Mouse (Mus musculus) kidney, embryonic 15.5 days (tissue): ENCODE measurements around the gene Olfr126. TPM values are rescaled to one million over a fixed set of nuclear protein-coding genes. Genes with fewer than 3 reads are reported as not detected.

ENCODE experiments used
- ATAC-seq: fragments of 200-750 bp; cut with Nextera tagmentation; replicated peaks from 2 replicates; pipeline ENCODE4 v1.8.0; 2017; ENCODE audit warnings: moderate TSS enrichment; ENCODE audit not compliant: low FRiP score
- H3K27ac ChIP-seq: fragments of 300-500 bp; sonication (generic); 2 replicates; pipeline ENCODE4 v1.5.1; 2015; ENCODE audit warnings: mild to moderate bottlenecking, inconsistent platforms
- H3K27me3 ChIP-seq: fragments of 300-500 bp; sonication (generic); 2 replicates; pipeline ENCODE4 v1.6.1; 2015; ENCODE audit warnings: inconsistent platforms
- H3K36me3 ChIP-seq: fragments of 300-500 bp; sonication (generic); 2 replicates; pipeline ENCODE4 v1.6.1; 2015; ENCODE audit warnings: inconsistent platforms
- H3K4me1 ChIP-seq: fragments of 300-500 bp; sonication (generic); 2 replicates; pipeline ENCODE4 v1.6.1; 2015; ENCODE audit warnings: inconsistent platforms
- H3K4me2 ChIP-seq: fragments of 300-500 bp; sonication (generic); 2 replicates; pipeline ENCODE4 v1.6.1; 2015; ENCODE audit warnings: moderate library complexity, mild to moderate bottlenecking, inconsistent platforms
- H3K4me3 ChIP-seq: fragments of 300-500 bp; sonication (generic); replicated peaks from 2 replicates; pipeline ENCODE4 v1.5.1; 2015; ENCODE audit warnings: mild to moderate bottlenecking, inconsistent platforms
- H3K9ac ChIP-seq: fragments of 300-500 bp; sonication (generic); 2 replicates; pipeline ENCODE4 v1.6.1; 2015; ENCODE audit warnings: mild to moderate bottlenecking, inconsistent platforms
- H3K9me3 ChIP-seq: fragments of 300-500 bp; sonication (generic); replicated peaks from 2 replicates; pipeline ENCODE4 v1.6.1; 2016; ENCODE audit warnings: inconsistent platforms
- WGBS: fragments of 180-500 bp; shearing (Covaris S2); methylation state at CpG from one replicate; pipeline ENCODE4 v1.1.7; 2015; ENCODE audit warnings: mixed read lengths; 5-methylcytosine and 5-hydroxymethylcytosine counted together
- polyA plus RNA-seq: library from polyadenylated mRNA; unstranded; fragments of >200 nt; fragmentation: Nextera tagmentation; extraction: Ambion mirVana; gene quantifications from 2 replicates; pipeline ENCODE4 v1.2.1, GENCODE M21; 2015

The Olfr126 gene
- not detected in 2 replicates for polyA plus RNA-seq

- Histone ChIP-seq H3K27ac (no peak within 1 kb of the TSS), H3K4me3 (no peak within 1 kb of the TSS), H3K4me2 (no peak within 1 kb of the TSS), H3K27me3 (no peaks in the 10 kb centered on the region), H3K9ac (no peak within 1 kb of the TSS), H3K9me3 (no peaks in the 10 kb centered on the region), H3K4me1 (no peaks in the 10 kb centered on the region), H3K36me3 (no peaks in the 10 kb centered on the region)
- no peak for ATAC-seq
Measured at GRCm38 (mm10) chr17:37847183-37847582, at the start of gene Olfr126. Olfr126 (plus strand) TSS chr17:37847483.

- Histone ChIP-seq H3K36me3 (no peaks in the 10 kb centered on the region), H3K4me2 (no peak within 1 kb of the TSS), H3K4me3 (no peak within 1 kb of the TSS), H3K9ac (no peak within 1 kb of the TSS), H3K27me3 (no peaks in the 10 kb centered on the region), H3K27ac (no peak within 1 kb of the TSS), H3K9me3 (no peaks in the 10 kb centered on the region), H3K4me1 (no peaks in the 10 kb centered on the region)
- ATAC-seq, result no peak
- WGBS, result 88% methylated on average over 3 of the region's 3 CpGs
Measured at GRCm38 (mm10) chr17:37799588-37799987, 47.7 kb upstream of the Olfr126 start, which contains the start of gene Olfr124. Olfr124 (plus strand) TSS chr17:37799888.

- H3K9ac ChIP-seq, result no peak within 1 kb of the TSS
- no peak within 1 kb of the TSS for H3K4me2 ChIP-seq
- no peak for ATAC-seq
- no peaks in the 10 kb centered on the region for H3K4me1 ChIP-seq
- H3K36me3 ChIP-seq, result no peaks in the 10 kb centered on the region
- no peaks in the 10 kb centered on the region for H3K27me3 ChIP-seq
- no peaks in the 10 kb centered on the region for H3K9me3 ChIP-seq
- H3K27ac ChIP-seq, result no peak within 1 kb of the TSS
- H3K4me3 ChIP-seq, result no peak within 1 kb of the TSS
Measured at GRCm38 (mm10) chr17:37832649-37833048, 14.6 kb upstream of the Olfr126 start, which contains the start of gene Olfr125. Olfr125 (plus strand) TSS chr17:37832949.

- 72% methylated on average over 2 of the region's 2 CpGs for WGBS
- no peaks in the 10 kb centered on the region for H3K36me3 ChIP-seq
- no peak for ATAC-seq
- no peaks in the 10 kb centered on the region for H3K9me3 ChIP-seq
- H3K4me3 ChIP-seq, result no peak overlapping the region
- no peak overlapping the region for H3K9ac ChIP-seq
- no peaks in the 10 kb centered on the region for H3K27me3 ChIP-seq
- H3K27ac ChIP-seq, result no peak overlapping the region
- no peak overlapping the region for H3K4me2 ChIP-seq
- no peaks in the 10 kb centered on the region for H3K4me1 ChIP-seq
Measured at GRCm38 (mm10) chr17:37863901-37864300, 16.6 kb downstream of the Olfr126 start.

GRCm38 (mm10) chr17:37869676-37870205, 22.5 kb downstream of the Olfr126 start:
- Histone ChIP-seq H3K9me3 (no peaks in the 10 kb centered on the region), H3K4me3 (no peak overlapping the region), H3K27me3 (no peaks in the 10 kb centered on the region), H3K4me1 (no peaks in the 10 kb centered on the region), H3K27ac (no peak overlapping the region), H3K9ac (no peak overlapping the region), H3K36me3 (no peaks in the 10 kb centered on the region), H3K4me2 (no peak overlapping the region)
- ATAC-seq, result no peak
- 26% methylated on average over 8 of the region's 8 CpGs for WGBS

GRCm38 (mm10) chr17:37873830-37874229, 26.5 kb downstream of the Olfr126 start:
- Histone ChIP-seq H3K4me1 (no peaks in the 10 kb centered on the region), H3K36me3 (no peaks in the 10 kb centered on the region), H3K4me3 (no peak overlapping the region), H3K4me2 (no peak overlapping the region), H3K27ac (no peak overlapping the region), H3K9me3 (no peaks in the 10 kb centered on the region), H3K9ac (no peak overlapping the region), H3K27me3 (no peaks in the 10 kb centered on the region)
- 84% methylated on average over 3 of the region's 3 CpGs for WGBS
- no peak for ATAC-seq

- no peaks in the 10 kb centered on the region for H3K9me3 ChIP-seq
- no peaks in the 10 kb centered on the region for H3K4me1 ChIP-seq
- H3K36me3 ChIP-seq, result no peaks in the 10 kb centered on the region
- H3K4me3 ChIP-seq, result no peak within 1 kb of the TSS
- no peak for ATAC-seq
- H3K27ac ChIP-seq, result no peak within 1 kb of the TSS
- no peak within 1 kb of the TSS for H3K9ac ChIP-seq
- H3K27me3 ChIP-seq, result no peaks in the 10 kb centered on the region
- H3K4me2 ChIP-seq, result no peak within 1 kb of the TSS
- 79% methylated on average over 1 of the region's 1 CpGs for WGBS
Measured at GRCm38 (mm10) chr17:37900137-37900536, 52.9 kb downstream of the Olfr126 start, which contains the start of gene Olfr127. Olfr127 (plus strand) TSS chr17:37900437.

Other genes with a start within 250 kb of the Olfr126 start
- not detected in 2 replicates for gene Olfr115, start 220.4 kb upstream of the Olfr126 start, polyA plus RNA-seq
- not detected in 2 replicates for gene Olfr116, start 220.3 kb upstream of the Olfr126 start, polyA plus RNA-seq
- gene Olfr117, start 183.7 kb upstream of the Olfr126 start, polyA plus RNA-seq, result not detected in 2 replicates
- not detected in 2 replicates for gene Olfr118, start 180.5 kb upstream of the Olfr126 start, polyA plus RNA-seq
- gene Olfr119, start 150.9 kb upstream of the Olfr126 start, polyA plus RNA-seq, result not detected in 2 replicates
- gene Olfr120, start 125.7 kb upstream of the Olfr126 start, polyA plus RNA-seq, result not detected in 2 replicates
- gene Olfr121, start 98.6 kb upstream of the Olfr126 start, polyA plus RNA-seq, result not detected in 2 replicates
- not detected in 2 replicates for gene Olfr122, start 78.9 kb upstream of the Olfr126 start, polyA plus RNA-seq
- gene Olfr123, start 54.0 kb upstream of the Olfr126 start, polyA plus RNA-seq, result not detected in 2 replicates
- gene Olfr124, start 47.6 kb upstream of the Olfr126 start, polyA plus RNA-seq, result not detected in 2 replicates
- not detected in 2 replicates for gene Olfr125, start 14.5 kb upstream of the Olfr126 start, polyA plus RNA-seq
- not detected in 2 replicates for gene Olfr127, start 53.0 kb downstream of the Olfr126 start, polyA plus RNA-seq
- not detected in 2 replicates for gene Olfr128, start 73.1 kb downstream of the Olfr126 start, polyA plus RNA-seq
- gene Olfr761, start 105.6 kb downstream of the Olfr126 start, polyA plus RNA-seq, result not detected in 2 replicates
- not detected in 2 replicates for gene Olfr129, start 212.6 kb downstream of the Olfr126 start, polyA plus RNA-seq
- gene Olfr130, start 216.4 kb downstream of the Olfr126 start, polyA plus RNA-seq, result not detected in 2 replicates
- gene Olfr131, start 241.2 kb downstream of the Olfr126 start, polyA plus RNA-seq, result not detected in 2 replicates